Mouse (Mus musculus): ENCODE measurements around the gene Tmem209.

- no peak for TF ChIP-seq CTCF (IDR thresholded peaks at IDR 0.05; ENCODE audit: low read depth)
- TF ChIP-seq EP300 (IDR thresholded peaks at IDR 0.05; ENCODE audit: low read depth): no peak
Observed at GRCm38 (mm10) chr6:30543077-30543476, 33.5 kb upstream of the Tmem209 start.

Data from heart, postnatal 0 days (tissue).